Mouse (Mus musculus): ENCODE measurements at regions not wholly inside any gene's neighbourhood (a gene's known extent, or its start where the extent isn't known, plus 50 kb on each side); places are given as distances from the start of the nearest gene placed in this dataset.

DNA sequence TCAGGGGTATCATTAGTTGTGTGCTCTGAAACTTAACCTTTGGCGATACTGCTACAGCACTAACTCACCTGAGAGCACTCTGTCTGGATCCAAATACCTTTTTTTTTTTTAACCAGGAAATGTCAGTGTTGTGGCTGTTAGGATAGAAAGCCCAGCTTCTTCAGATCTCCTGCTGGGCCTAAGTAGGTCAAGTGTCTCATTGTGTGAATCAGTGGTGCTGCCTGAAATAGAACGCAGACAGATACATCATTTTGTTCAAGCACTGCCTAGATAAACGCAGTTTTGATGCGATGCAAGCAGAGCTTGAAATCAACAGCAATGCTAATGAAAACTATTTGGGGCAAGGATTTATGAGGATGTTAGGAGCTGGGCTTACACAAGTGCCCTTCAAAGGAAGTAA lies 63.9 kb downstream of the Plk2 start:
- no peaks in the 10 kb centered on the region for H3K9me3 ChIP-seq (ENCODE audit: control insufficient read depth, insufficient read depth, low read depth, low read length)
- no peak overlapping the region for H3K4me3 ChIP-seq (ENCODE audit: insufficient read depth in 1 of 2, low read depth in 1 of 2, low read length in 2 of 2, poor library complexity in 1 of 2, severe bottlenecking in 1 of 2)
- in situ Hi-C loops (cut with MboI; ENCODE audit: low sequenced_read_pairs in 2 of 2, unreplicated experiment in 2 of 2) = no loop called here
- TF ChIP-seq MAFK (IDR thresholded peaks at IDR 0.05; ENCODE audit: insufficient read depth, low read depth, low read length) (no peak), ZC3H11A (IDR thresholded peaks at IDR 0.05; ENCODE audit: borderline replicate concordance, low read depth, low read length) (no peak), HCFC1 (IDR thresholded peaks at IDR 0.05; ENCODE audit: borderline replicate concordance, insufficient read depth, low read length) (no peak), CHD2 (IDR thresholded peaks at IDR 0.05; ENCODE audit: low read depth, low read length) (no peak), ZNF384 (IDR thresholded peaks at IDR 0.05; ENCODE audit: low read depth, low read length) (no peak)
- no peak overlapping the region for H3K27ac ChIP-seq (ENCODE audit: insufficient read depth, low read depth, low read length, poor library complexity, severe bottlenecking)
- no peak overlapping the region for H3K9ac ChIP-seq (ENCODE audit: insufficient read depth, low read depth, low read length, poor library complexity, severe bottlenecking)
- H3K36me3 ChIP-seq (ENCODE audit: control insufficient read depth, insufficient read depth, low read length, poor library complexity, severe bottlenecking) = no peaks in the 10 kb centered on the region
- H3K4me1 ChIP-seq (ENCODE audit: control insufficient read depth in 2 of 2, insufficient read depth in 2 of 2, low read length in 2 of 2, poor library complexity in 1 of 2) = no peaks in the 10 kb centered on the region
- no peak for DNase-seq (ENCODE audit: low read depth, low spot score)

DNA sequence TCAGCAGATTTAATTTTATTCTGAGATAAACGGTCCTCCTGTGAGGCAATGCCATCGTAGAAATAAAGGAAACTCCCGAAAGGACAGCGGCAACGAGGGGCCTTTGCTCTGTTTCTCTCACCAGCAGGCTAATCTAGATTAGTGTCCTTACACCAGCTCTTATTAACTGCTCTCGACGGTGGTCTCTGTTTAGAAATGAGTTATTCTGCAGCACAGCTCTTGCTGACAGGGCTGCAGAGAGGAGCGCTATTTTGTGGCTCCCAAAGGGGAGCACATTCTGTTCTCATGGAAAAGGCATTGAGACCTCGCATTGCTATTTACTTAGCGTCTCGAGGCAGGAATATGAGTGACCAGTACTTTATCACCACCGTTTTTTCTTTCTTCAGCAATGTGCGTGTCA lies 66.7 kb downstream of the Plk2 start:
- no peaks in the 10 kb centered on the region for H3K36me3 ChIP-seq (ENCODE audit: control insufficient read depth, insufficient read depth, low read length, poor library complexity, severe bottlenecking)
- H3K9ac ChIP-seq (ENCODE audit: insufficient read depth, low read depth, low read length, poor library complexity, severe bottlenecking) = no peak overlapping the region
- H3K4me1 ChIP-seq (ENCODE audit: control insufficient read depth in 2 of 2, insufficient read depth in 2 of 2, low read length in 2 of 2, poor library complexity in 1 of 2) = no peaks in the 10 kb centered on the region
- no peak for TF ChIP-seq ZC3H11A (IDR thresholded peaks at IDR 0.05; ENCODE audit: borderline replicate concordance, low read depth, low read length)
- DNase-seq (ENCODE audit: low read depth, low spot score) = no peak
- H3K27ac ChIP-seq (ENCODE audit: insufficient read depth, low read depth, low read length, poor library complexity, severe bottlenecking) = no peak overlapping the region
- no peaks in the 10 kb centered on the region for H3K9me3 ChIP-seq (ENCODE audit: control insufficient read depth, insufficient read depth, low read depth, low read length)
- H3K4me3 ChIP-seq (ENCODE audit: insufficient read depth in 1 of 2, low read depth in 1 of 2, low read length in 2 of 2, poor library complexity in 1 of 2, severe bottlenecking in 1 of 2) = no peak overlapping the region
- in situ Hi-C loops (cut with MboI; ENCODE audit: low sequenced_read_pairs in 2 of 2, unreplicated experiment in 2 of 2) = no loop called here

DNA sequence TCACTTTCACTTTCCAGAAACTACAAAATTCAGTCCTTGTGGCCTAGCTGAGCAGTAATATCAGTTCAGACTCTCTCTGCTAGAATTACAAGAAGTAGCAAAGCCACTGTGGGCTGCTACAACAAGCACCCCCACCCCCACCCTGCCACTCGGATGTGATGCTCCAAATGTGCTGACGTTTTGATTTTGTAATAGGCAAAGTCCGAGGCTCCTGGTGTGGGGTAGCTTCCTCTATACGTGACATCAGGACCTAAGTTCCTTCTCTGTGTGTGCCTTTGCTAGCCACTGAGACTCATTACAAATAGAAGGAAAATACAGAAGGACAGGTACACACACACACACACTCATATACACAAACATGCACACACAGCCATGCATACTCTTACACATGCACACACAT lies 76.7 kb downstream of the Plk2 start:
- no peaks in the 10 kb centered on the region for H3K4me1 ChIP-seq (ENCODE audit: control insufficient read depth in 2 of 2, insufficient read depth in 2 of 2, low read length in 2 of 2, poor library complexity in 1 of 2)
- H3K9me3 ChIP-seq (ENCODE audit: control insufficient read depth, insufficient read depth, low read depth, low read length) = no peaks in the 10 kb centered on the region
- no peak for DNase-seq (ENCODE audit: low read depth, low spot score)
- H3K36me3 ChIP-seq (ENCODE audit: control insufficient read depth, insufficient read depth, low read length, poor library complexity, severe bottlenecking) = no peaks in the 10 kb centered on the region
- TF ChIP-seq HCFC1 (IDR thresholded peaks at IDR 0.05; ENCODE audit: borderline replicate concordance, insufficient read depth, low read length) = no peak
- H3K4me3 ChIP-seq (ENCODE audit: insufficient read depth in 1 of 2, low read depth in 1 of 2, low read length in 2 of 2, poor library complexity in 1 of 2, severe bottlenecking in 1 of 2) = no peak overlapping the region
- in situ Hi-C loops (cut with MboI; ENCODE audit: low sequenced_read_pairs in 2 of 2, unreplicated experiment in 2 of 2) = no loop called here
- no peak overlapping the region for H3K9ac ChIP-seq (ENCODE audit: insufficient read depth, low read depth, low read length, poor library complexity, severe bottlenecking)
- H3K27ac ChIP-seq (ENCODE audit: insufficient read depth, low read depth, low read length, poor library complexity, severe bottlenecking) = no peak overlapping the region

DNA sequence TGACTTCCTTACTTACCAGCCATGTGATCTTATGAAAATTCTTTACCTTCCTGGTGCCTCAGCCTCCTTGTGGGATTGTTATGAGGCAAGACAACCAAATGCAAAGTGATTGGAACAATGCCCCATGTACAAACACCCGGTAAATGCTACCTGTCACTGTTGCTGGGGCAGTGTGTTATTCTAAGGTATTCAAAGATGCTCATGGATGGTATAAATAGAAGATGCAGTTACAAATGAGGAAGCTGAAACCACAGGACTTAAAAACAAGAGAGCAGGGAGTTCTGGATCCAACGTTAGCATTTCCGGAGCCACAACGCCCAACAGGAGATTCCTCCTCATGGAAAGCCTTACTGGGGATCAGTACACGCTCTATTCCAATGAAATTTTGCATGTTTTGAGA lies 82.9 kb downstream of the Plk2 start:
- H3K9ac ChIP-seq (ENCODE audit: insufficient read depth, low read depth, low read length, poor library complexity, severe bottlenecking) = no peak overlapping the region
- H3K9me3 ChIP-seq (ENCODE audit: control insufficient read depth, insufficient read depth, low read depth, low read length) = no peaks in the 10 kb centered on the region
- no peak overlapping the region for H3K27ac ChIP-seq (ENCODE audit: insufficient read depth, low read depth, low read length, poor library complexity, severe bottlenecking)
- no peak for TF ChIP-seq HCFC1 (IDR thresholded peaks at IDR 0.05; ENCODE audit: borderline replicate concordance, insufficient read depth, low read length)
- no peak for TF ChIP-seq ZC3H11A (IDR thresholded peaks at IDR 0.05; ENCODE audit: borderline replicate concordance, low read depth, low read length)
- TF ChIP-seq MAFK (IDR thresholded peaks at IDR 0.05; ENCODE audit: insufficient read depth, low read depth, low read length) = no peak
- no peak for TF ChIP-seq CHD2 (IDR thresholded peaks at IDR 0.05; ENCODE audit: low read depth, low read length)
- TF ChIP-seq ZNF384 (IDR thresholded peaks at IDR 0.05; ENCODE audit: low read depth, low read length) = no peak
- in situ Hi-C loops (cut with MboI; ENCODE audit: low sequenced_read_pairs in 2 of 2, unreplicated experiment in 2 of 2) = no loop called here
- DNase-seq (ENCODE audit: low read depth, low spot score) = no peak
- no peak overlapping the region for H3K4me3 ChIP-seq (ENCODE audit: insufficient read depth in 1 of 2, low read depth in 1 of 2, low read length in 2 of 2, poor library complexity in 1 of 2, severe bottlenecking in 1 of 2)
- no peaks in the 10 kb centered on the region for H3K36me3 ChIP-seq (ENCODE audit: control insufficient read depth, insufficient read depth, low read length, poor library complexity, severe bottlenecking)
- no peaks in the 10 kb centered on the region for H3K4me1 ChIP-seq (ENCODE audit: control insufficient read depth in 2 of 2, insufficient read depth in 2 of 2, low read length in 2 of 2, poor library complexity in 1 of 2)

DNA sequence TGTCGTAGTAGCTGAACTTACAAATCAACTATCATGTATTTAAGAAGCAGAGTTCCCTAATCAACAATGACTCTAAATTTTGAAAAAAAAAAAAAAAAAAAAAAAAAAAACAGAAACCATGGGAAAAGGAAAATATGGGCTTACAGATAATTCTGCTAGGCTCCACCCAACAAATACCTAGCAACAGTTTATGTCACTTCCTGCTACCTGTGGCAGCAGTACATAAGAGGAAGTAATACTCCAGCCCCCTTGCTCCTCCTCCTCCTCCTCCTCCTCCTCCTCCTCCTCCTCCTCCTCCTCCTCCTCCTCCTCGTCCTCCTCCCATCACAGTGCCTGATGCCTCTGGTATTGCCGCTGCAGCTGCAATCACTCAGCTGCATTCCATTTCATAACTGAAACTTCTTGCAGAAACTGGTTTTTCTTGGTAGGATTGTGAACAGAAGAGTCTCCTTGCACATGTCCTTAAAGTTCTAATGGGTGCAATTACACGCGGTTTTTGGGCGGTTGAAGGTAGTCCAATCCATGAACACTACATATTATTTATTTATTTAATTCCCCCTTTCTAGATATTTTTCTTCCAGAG lies 89.6 kb downstream of the Plk2 start:
- H3K36me3 ChIP-seq (ENCODE audit: control insufficient read depth, insufficient read depth, low read length, poor library complexity, severe bottlenecking) = no peaks in the 10 kb centered on the region
- no peak for DNase-seq (ENCODE audit: low read depth, low spot score)
- in situ Hi-C loops (cut with MboI; ENCODE audit: low sequenced_read_pairs in 2 of 2, unreplicated experiment in 2 of 2) = no loop called here
- H3K9ac ChIP-seq (ENCODE audit: insufficient read depth, low read depth, low read length, poor library complexity, severe bottlenecking) = no peak overlapping the region
- H3K9me3 ChIP-seq (ENCODE audit: control insufficient read depth, insufficient read depth, low read depth, low read length) = no peaks in the 10 kb centered on the region
- no peak overlapping the region for H3K27ac ChIP-seq (ENCODE audit: insufficient read depth, low read depth, low read length, poor library complexity, severe bottlenecking)
- H3K4me1 ChIP-seq (ENCODE audit: control insufficient read depth in 2 of 2, insufficient read depth in 2 of 2, low read length in 2 of 2, poor library complexity in 1 of 2) = no peaks in the 10 kb centered on the region
- H3K4me3 ChIP-seq (ENCODE audit: insufficient read depth in 1 of 2, low read depth in 1 of 2, low read length in 2 of 2, poor library complexity in 1 of 2, severe bottlenecking in 1 of 2) = no peak overlapping the region
- TF ChIP-seq CHD2 (IDR thresholded peaks at IDR 0.05; ENCODE audit: low read depth, low read length) = no peak
- TF ChIP-seq MAFK (IDR thresholded peaks at IDR 0.05; ENCODE audit: insufficient read depth, low read depth, low read length) = no peak
- no peak for TF ChIP-seq ZNF384 (IDR thresholded peaks at IDR 0.05; ENCODE audit: low read depth, low read length)
- TF ChIP-seq ZC3H11A (IDR thresholded peaks at IDR 0.05; ENCODE audit: borderline replicate concordance, low read depth, low read length) = no peak
- TF ChIP-seq HCFC1 (IDR thresholded peaks at IDR 0.05; ENCODE audit: borderline replicate concordance, insufficient read depth, low read length) = no peak

All from ES-E14 (cell line).